Mouse (Mus musculus) left cerebral cortex, postnatal 4 days (tissue): Measurements from ENCODE around the gene Dpp8. TPM values are rescaled to one million over a fixed set of nuclear protein-coding genes. Genes with fewer than 3 reads are reported as not detected.
A peak's percentile ranks its signal among the peaks of the same experiment; 100 is the strongest.
"Not testable (repeated sequence)": the region's sequence is repeated elsewhere in the genome, so short reads cannot be mapped to it uniquely, and the experiment has no call there.

Experiments
- DNase-seq: peaks from one replicate; pipeline ENCODE4 v3.0.0-alpha.2; 2022
- intact Hi-C: fragments of 180-260 bp; cut with DNase I; formaldehyde crosslinking; loops from one replicate; pipeline ENCODE4 v1.15.1; 2025
- total RNA-seq, 2 experiments: library from RNA; stranded (reverse); gene quantifications; 2 replicates each; pipeline ENCODE4 v1.2.3; 2021

Dpp8 gene
- total RNA-seq, 2 experiments from 2014 or later, result 115 to 116 TPM

DNA sequence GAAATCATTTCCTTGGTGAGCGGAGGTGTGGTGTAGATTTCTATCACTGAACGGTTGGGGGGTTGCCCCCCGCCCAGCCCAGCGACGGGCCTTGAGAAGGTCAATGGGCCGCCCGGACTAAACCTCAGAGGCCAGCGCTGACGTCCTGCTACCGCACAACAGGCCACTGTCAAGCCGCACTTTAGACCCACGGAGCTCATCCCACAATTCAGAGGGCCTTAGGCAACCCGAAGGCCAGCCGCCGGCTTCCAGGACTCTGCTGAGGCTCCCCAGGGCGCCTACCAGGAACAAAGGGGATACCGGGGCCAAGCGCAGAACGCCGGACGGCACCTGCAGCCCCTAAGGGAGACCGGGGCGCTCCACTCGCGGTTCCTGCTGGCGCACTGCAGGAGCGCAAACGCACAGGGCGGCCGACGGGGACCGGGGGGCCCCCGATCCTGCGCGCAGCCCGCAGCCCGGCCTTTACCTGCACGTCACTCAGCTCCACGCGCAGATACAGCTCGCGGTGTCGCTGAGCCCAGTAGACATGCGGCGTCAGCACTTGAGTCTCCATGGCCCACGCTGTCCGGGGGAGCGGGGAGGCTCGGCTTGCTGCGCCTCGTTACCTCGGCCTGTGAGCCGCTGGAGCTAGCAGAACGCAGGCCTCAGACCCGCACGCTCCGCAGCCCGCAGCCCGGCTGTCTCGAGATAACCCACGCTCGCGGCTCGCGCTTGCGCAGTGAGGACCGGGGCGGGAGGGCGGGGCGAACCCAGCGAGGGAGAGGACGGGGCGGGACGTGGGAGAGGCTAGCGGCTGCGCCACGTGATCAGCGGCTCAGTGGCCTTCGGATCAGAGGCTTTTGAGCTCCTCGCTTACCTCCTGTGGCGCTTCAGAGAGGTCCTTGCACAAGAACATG, 11.0 kb upstream of the Dpp8 start, which contains the start of gene Hacd3:
Hacd3 (minus strand) TSS at position 703 of the 896 bp plus-strand sequence.
- intact Hi-C loops, result no loop called here
- peak; percentile 94 for DNase-seq

DNA sequence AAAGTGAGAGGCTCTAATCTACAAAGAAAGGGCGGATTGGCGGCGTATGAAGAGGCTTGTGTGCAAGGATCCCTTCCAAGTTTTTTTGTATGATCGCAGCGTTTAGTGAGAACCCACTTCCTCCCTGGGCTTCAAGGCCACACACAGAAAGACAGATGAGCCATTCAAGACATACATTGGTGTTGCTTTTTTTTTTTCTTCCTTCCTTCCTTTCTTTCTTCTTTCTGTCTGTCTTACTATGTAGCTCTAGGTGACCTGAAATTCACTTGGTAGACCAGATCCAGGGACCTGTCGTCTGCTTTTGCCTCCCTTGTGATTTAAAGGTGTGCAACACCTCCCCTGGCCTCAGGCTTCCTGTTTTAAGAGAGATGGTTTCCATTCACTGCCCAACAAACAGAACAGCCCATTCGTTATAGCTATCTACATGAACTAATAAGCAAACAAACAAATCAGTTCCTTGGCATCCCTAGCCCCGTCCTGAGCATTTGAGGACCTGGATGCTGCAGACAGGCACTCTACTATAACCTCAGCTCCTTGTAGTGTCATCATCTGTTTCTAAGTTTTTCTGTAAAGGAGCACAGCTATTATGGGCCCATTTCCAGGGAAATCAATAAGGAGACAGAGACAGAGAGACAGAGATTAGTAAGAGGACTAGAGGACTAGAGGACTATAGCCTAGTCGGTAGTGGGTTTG, 10.2 kb upstream of the Dpp8 start:
- intact Hi-C loops, result no loop called here
- no peak for DNase-seq

DNA sequence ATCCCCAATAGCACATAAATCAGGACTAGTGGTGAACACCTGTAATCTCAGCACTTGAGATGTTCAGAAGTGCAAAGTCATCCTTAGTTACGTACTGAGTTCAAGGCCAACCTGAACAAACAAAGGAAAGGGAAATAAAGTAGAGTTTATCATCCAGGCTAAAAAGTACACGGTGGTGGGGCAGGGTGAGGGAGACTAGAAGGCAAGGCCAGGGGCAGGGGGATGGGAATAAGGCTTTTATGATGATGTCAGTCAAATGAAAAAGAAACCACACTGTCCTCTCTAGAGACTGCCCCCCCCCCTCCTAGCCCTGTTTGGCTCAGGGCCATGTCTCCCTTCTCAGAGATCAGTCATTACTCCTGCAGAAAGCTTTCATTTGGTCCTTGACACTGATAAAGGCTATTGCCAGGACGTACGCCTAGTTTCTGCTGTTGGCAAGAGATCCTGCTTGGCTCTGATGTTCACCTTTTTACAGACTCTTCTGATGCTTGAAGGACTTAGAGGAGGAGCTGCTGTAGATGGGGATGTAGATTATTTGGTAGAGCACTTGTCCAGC, 9.6 kb upstream of the Dpp8 start:
- intact Hi-C loops, result no loop called here
- DNase-seq, result no peak

DNA sequence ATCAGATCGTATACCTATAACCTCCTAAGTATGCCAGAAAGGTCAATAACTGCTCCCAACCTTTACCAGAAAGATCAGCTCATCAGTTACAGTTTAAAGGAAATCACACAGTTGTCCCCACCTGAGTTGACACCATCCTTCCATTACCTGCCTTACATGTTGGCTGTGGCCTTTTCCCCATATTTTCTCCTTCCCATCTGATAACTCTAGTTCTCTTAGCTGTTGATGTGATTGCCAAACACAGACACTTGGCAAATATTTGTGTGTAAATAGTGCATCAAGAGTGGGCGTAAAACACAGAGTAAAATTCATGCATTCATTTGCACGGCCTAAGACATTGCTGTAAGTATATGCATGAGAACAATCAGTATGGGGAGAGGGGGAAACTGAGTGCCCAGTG, 8.8 kb upstream of the Dpp8 start:
- intact Hi-C loops, result no loop called here
- no peak for DNase-seq

DNA sequence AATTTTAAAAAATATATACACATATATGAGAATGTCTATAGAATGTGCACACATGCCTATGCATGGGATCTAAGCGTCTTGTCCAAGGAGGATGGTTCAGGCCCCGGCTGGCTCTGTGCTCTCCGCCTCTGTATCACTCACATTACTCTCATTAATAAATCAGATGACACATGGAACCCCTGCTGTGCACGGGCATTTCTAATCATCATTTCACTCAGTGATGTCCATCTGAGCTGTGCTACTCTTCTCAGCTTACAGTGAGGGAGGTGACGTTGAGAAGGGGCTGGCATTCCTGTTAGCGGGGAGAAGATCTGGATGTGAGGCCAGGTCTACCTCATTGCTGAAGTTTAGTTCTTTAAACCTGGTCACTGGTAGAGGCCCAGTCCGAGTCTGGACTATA, 5.0 kb upstream of the Dpp8 start:
- intact Hi-C loops, result no loop called here
- DNase-seq, result no peak

DNA sequence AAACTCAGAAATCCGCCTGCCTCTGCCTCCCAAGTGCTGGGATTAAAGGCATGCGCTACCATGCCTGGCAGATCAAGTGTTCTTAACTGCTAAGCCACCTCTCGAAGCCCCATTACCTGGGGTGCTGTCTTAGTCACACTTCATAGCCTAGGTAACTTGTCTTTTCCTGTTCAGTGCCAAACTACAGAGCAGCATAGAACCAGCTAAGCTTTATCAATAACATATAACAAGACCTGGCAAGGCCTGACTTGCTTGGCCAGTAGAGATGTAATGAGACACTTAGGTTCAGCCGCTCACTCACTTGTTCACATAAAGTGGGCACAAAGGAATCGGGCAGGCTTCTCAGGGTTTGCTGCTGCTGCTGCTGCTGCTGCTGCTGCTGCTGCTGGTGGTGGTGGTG, 3.9 kb upstream of the Dpp8 start:
- DNase-seq, result no peak
- intact Hi-C loops, result no loop called here

DNA sequence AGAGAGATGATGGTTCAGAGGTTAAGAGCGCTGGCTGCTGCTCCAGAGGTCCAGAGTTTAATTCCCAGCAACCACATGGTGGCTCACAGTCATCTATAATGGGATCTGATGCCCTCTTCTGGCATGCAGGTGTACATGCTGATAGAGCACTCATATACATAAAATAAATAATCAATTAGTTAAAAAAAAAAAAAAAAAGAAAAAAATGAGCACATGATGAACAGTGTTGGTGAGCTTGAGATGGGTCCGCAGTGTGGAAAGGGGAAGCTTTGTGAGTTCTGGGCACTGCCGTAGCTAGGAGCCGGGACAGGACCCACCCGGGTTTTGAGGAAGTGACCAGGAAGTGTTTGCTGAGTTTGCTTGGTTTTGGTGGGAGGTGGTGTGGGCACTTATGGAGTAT, 859 bp upstream of the Dpp8 start:
- DNase-seq, intact Hi-C loops: not testable (repeated sequence)

DNA sequence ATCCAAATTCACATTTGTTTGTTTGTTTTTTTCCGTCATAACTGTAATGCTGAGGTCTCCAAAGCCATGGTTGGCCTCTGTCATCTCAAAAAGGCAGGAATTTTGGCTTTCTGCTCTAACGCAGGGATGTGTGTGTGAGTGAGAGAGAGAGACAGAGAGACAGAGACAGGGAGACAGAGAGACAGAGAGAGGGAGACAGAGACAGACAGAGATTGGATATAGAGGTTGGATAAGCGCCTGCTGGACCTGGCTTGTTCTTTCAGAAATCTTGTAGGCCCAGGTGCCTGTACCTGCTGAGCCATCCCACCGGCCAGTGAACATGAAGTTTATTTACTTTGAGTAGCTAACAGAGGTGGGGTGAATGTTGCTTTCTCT, 333 bp upstream of the Dpp8 start:
- intact Hi-C loops, result no loop called here
- DNase-seq, result no peak

DNA sequence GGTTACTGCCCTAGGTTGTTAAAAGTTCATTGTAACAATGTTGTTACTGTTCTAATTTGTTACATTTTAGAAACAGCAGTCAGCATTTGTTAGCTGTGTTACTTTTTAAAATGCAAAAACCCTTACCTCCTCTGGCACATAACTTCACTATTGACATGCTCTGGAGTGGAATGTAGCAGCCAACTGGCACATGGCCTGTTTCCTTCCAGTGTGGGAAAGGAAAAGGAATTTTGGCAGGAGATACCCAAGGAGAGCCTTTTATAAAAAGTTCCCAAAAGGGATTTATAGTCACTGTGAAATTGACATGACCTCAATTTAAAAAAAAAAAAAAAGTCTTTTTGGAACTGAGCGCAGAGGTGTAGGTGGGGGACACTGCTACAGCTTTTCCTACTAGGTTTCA, 4.2 kb downstream of the Dpp8 start:
- DNase-seq, result peak; percentile 17
- intact Hi-C loops, result no loop called here

DNA sequence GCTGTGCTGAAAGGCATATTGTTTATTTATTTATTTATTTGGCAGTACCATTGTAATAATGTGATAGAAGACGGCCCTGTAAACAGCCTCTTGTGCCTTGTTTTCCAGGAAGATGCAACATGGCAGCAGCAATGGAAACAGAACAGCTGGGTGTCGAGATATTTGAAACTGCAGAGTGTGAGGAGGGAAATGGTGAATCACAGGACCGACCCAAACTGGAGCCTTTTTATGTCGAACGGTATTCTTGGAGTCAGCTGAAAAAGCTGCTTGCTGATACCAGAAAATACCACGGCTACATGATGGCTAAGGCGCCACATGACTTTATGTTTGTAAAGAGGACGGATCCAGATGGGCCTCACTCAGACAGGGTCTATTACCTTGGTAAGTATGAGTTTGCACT, 4.6 kb downstream of the Dpp8 start:
- DNase-seq, result no peak
- intact Hi-C loops, result no loop called here

DNA sequence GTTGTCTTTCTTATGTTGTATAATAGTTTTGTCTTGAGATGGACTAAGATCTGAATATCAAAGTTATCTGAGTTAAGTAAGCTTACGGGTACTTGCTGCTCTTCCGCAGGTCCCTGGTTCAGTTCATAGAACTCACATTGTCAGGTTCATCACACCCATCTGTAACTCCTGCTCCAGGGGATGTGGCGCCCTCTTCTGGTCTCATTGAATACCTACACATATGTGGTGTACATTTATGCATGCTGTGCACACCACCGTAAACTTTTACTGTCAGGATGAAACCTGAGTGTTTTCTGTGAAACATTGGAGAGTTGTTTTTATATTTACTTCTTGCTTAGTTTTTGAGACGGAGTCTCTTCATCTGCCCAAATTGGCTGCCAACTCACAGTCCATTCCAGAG, 9.2 kb downstream of the Dpp8 start:
- DNase-seq, result no peak
- intact Hi-C loops, result no loop called here

DNA sequence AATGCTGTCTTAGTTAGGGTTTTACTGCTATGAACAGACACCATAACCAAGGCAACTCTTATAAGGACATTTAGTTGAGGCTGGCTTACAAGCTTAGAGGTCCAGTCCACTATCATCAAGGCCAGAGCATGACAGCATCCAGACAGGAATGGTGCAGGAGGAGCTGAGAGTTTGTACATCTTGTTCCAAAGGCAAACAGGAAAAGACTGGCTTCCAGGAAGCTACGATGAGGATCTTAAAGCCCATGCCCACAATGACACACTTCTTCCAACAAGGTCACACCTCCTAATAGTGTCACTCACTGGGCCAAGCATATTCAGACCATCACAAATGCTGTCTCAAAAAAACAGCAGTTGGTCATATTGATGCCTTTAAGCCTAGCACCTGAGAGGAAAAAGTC, 14.8 kb downstream of the Dpp8 start:
- intact Hi-C loops, result no loop called here
- DNase-seq, result no peak

DNA sequence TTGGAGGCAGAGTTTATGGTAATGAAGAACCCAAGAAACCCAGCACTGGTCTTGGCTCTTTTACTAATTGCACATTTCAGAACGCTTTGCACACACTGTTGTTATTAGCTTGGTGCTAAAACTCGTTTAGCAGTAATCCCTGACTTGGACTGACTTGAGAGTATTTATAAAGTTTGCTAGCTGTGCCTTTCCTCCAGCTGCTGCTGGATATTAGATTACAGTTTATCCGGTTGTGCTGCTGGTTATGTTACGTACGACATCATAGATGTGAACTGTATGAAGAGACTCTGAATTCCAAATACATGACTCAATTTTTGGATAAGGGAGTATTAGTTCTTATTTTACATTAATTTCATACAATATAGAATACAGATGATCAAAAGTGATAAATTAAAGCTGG, 17.2 kb downstream of the Dpp8 start:
- intact Hi-C loops, result no loop called here

DNA sequence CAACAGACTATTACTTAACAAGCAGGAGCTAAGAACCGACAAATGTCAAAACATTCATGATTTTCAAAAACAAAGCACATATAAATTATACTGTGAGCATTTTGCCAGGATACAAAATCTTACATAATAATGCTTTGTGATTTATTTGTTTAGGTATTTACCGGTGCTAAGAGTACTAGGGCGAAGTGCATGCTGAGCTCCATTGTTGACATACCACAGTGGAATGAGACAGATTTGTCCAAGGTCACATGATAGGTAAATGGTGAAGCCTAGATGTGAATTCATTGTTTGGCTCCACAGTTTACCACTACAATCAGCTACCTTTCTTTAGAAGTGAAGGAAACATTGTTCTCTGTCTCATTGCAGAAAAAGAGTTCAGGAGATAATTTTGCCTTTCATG, 18.8 kb downstream of the Dpp8 start:
- intact Hi-C loops, result loop anchor here (10.0 kb wide), 1 partner anchor 254 kb away; no protein-coding TSS in a partner anchor
- DNase-seq, result no peak

More for the DNA sequence above, 17.2 kb downstream of the Dpp8 start:
- DNase-seq, result no peak

DNA sequence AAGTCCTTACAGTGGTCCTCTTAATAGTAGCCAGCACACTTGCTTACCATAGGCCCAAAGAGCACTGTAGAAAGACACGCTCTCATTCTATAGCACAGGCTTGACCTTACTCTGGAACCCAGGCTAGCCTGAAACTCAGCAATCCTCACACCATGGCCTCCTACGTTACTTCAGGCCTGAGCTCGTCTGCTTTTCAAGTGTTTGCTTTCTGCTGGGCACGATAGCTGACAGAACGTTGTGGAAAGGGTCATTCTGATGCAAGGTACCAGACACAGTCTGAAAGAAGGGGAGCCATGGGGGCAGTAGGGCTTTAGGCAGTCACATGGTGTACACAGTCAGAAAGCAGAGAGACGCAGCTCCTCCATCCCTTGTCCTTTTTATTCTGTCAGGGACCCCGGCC, 32.0 kb downstream of the Dpp8 start:
- no peak for DNase-seq
- intact Hi-C loops, result loop anchor here (10.0 kb wide), 1 partner anchor 69 kb away; no protein-coding TSS in a partner anchor

DNA sequence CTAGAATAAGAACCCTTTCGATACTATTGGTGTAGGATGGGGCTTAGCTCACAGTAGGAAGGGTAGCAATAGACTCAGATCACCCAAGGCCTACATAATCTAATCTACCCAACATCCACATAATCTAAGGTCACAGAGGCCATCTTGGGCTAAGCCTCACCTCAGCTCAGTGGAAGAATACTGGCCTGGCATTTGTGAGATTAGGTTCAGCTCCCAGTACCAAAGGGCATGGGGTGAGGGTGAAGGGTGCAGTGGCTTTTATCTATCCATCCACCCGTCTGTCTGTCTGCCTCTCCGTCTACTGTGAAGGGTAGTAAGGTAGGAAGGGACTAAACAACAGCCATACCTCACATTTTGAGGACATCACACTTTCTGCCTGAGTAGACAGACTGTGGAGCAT, 38.4 kb downstream of the Dpp8 start:
- intact Hi-C loops, result no loop called here
- DNase-seq, result no peak

DNA sequence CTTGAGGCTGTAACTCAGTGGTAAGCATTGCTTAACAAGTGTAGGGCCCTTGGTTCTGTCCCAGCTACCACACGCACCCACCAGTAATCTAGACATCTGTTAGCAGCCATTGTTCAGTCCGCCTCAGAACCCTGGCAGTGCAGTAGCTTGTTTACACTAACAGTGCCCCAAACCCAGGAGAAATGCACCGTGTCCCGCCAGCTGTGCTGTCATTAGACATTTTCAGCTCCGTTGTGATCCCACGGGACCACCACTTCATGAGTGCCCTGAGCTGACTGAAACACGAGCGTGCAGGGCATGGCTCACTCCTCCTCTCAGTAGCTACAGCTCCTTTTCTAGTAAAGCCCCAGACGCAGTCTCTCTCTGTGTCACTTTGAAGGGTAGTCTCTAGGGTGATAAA, 41.3 kb downstream of the Dpp8 start:
- intact Hi-C loops, result no loop called here
- DNase-seq, result no peak

DNA sequence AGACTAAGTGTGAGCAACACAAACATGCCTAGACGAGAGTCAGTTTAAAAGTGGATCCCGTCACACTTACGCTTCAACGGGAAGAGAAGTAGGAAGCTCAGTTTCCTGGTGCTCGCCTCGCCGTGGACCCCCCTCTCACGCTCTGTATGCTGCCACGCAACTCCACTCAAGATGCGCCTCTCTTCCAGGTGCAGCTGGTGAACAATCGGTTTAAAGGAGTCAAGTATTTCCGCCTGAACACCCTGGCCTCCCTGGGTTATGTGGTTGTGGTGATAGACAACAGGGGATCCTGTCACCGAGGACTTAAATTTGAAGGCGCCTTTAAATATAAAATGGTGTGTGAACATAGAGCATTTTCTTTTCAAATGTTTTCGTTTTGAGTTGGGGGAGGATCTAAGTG, 42.0 kb downstream of the Dpp8 start:
- no peak for DNase-seq
- intact Hi-C loops, result no loop called here

DNA sequence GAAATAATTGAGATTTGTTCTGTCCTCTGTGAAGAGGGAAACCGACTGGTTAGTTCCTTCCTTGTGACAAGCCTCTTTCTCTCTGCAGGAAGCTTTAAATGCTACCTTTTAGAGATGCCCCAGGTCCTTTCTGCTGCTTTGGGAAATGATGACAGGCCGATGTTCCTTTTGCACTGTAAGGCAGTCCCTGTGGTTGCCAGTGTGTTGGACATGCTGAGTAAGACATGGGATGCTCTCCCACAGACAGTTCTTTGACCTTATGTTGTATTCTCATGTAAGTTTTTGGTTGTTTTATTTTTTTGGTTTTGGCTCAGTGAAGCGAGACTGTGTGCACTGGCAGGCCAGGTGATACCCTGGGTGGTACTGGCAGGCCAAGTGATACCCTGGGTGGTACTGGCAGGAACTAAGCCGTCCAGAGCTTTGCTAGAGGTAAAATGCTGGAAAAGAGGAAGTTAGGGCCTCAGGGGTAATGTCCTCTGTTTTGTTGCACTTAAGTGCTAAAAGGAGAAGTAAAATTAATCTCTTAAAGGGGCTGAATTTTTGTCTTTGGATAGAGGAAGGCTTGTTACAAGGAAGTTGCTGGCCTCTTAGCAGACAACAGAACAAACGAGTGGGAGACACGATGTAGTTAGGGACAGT, 42.8 kb downstream of the Dpp8 start:
- intact Hi-C loops, result no loop called here
- DNase-seq, result no peak

DNA sequence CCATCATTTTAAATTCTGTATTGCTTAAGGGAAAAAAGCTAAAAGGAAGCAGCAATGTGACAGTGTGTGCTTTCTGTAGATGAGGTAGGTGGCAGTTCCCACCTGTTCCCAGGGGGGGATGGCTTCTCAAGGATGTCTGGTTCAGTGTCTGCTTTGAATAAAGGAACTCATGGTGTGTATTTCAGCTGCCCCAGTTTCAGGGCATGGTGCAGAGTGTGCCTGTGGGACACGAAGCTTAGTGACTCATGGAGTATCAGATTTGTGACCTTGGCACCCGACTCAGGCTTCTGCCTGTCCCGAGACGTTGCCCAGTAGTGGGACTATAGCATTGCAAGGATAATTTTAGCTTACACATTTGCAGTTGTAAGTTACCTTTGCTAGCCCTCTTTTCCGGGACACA, 45.3 kb downstream of the Dpp8 start:
- intact Hi-C loops, result no loop called here
- no peak for DNase-seq

DNA sequence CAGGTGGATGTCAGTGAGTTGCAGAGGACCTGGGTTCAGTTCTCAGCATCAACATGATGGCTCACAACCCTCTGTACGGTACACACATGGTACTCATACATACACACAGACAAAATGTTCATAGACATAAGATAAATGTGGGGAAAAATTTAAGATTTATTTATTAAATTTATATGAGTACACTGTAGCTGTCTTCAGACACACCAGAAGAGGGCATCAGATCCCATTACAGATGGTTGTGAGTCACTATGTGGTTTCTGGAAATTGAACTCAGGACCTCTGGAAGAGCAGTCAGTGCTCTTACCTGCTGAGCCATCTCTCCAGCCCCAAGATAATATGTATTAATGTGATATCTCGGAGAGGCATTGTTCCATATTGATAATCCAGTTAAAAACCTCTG, 47.9 kb downstream of the Dpp8 start:
- intact Hi-C loops, result not testable (repeated sequence)

More for the DNA sequence above, 47.9 kb downstream of the Dpp8 start:
- DNase-seq, result not testable (repeated sequence)
